Mouse (Mus musculus) ES-E14 (cell line): Measurements from ENCODE around the gene C1ra. TPM values are rescaled to one million over a fixed set of nuclear protein-coding genes. Genes with fewer than 3 reads are reported as not detected.
"Not testable (repeated sequence)": the region's sequence is repeated elsewhere in the genome, so short reads cannot be mapped to it uniquely, and the experiment has no call there.

Source experiments
- DNase-seq: peaks from one replicate; pipeline ENCODE4 v3.0.0-alpha.2; 2013; ENCODE audit warnings: low read depth, low spot score
- H3K27ac ChIP-seq: 2 replicates; pipeline ENCODE4 v1.5.1; 2012; ENCODE audit warnings: low read depth, mild to moderate bottlenecking, low read length, moderate library complexity, mixed read lengths; ENCODE audit not compliant: poor library complexity, insufficient read depth, severe bottlenecking
- H3K36me3 ChIP-seq: 2 replicates; pipeline ENCODE4 v1.6.1; 2012; ENCODE audit warnings: mild to moderate bottlenecking, low read length, moderate library complexity, mixed read lengths; ENCODE audit not compliant: control insufficient read depth, poor library complexity, insufficient read depth, severe bottlenecking
- H3K4me1 ChIP-seq, 2 experiments: fragments of 150-350 bp in 1 of 2; sonication (generic) in 1 of 2; 2 replicates each; pipeline ENCODE4 v1.6.1; 2012; ENCODE audit warnings: low read length in 2 of 2, mild to moderate bottlenecking in 1 of 2, mixed read lengths in 1 of 2; ENCODE audit not compliant: control insufficient read depth in 2 of 2, insufficient read depth in 2 of 2, poor library complexity in 1 of 2
- H3K4me3 ChIP-seq, 2 experiments: fragments of 150-350 bp in 1 of 2; sonication (generic) in 1 of 2; 2 replicates each; pipeline ENCODE4 v1.5.1; 2012; ENCODE audit warnings: low read length in 2 of 2, low read depth in 1 of 2, mild to moderate bottlenecking in 1 of 2, mixed read lengths in 1 of 2; ENCODE audit not compliant: insufficient read depth in 1 of 2, poor library complexity in 1 of 2, severe bottlenecking in 1 of 2
- H3K9ac ChIP-seq: 2 replicates; pipeline ENCODE4 v1.6.1; 2012; ENCODE audit warnings: low read depth, mild to moderate bottlenecking, low read length, mixed read lengths; ENCODE audit not compliant: poor library complexity, insufficient read depth, severe bottlenecking
- H3K9me3 ChIP-seq: fragments of 150-350 bp; sonication (generic); 2 replicates; pipeline ENCODE4 v1.6.1; 2012; ENCODE audit warnings: low read depth, mild to moderate bottlenecking, low read length; ENCODE audit not compliant: control insufficient read depth, insufficient read depth
- CHD2 ChIP-seq: IDR thresholded peaks from 2 replicates; pipeline ENCODE4 v1.6.1; 2014; ENCODE audit warnings: mild to moderate bottlenecking, low read depth, low read length, inconsistent platforms
- HCFC1 ChIP-seq: IDR thresholded peaks from 2 replicates; pipeline ENCODE4 v1.6.1; 2012; ENCODE audit warnings: low read length, inconsistent platforms, borderline replicate concordance; ENCODE audit not compliant: insufficient read depth
- MAFK ChIP-seq: IDR thresholded peaks from 2 replicates; pipeline ENCODE4 v1.6.1; 2014; ENCODE audit warnings: mild to moderate bottlenecking, low read depth, low read length, inconsistent platforms; ENCODE audit not compliant: insufficient read depth
- ZC3H11A ChIP-seq: IDR thresholded peaks from 2 replicates; pipeline ENCODE4 v1.6.1; 2012; ENCODE audit warnings: low read depth, mild to moderate bottlenecking, inconsistent platforms, low read length, borderline replicate concordance
- ZNF384 ChIP-seq: IDR thresholded peaks from 2 replicates; pipeline ENCODE4 v1.6.1; 2012; ENCODE audit warnings: low read depth, low read length, inconsistent platforms
- in situ Hi-C, 2 experiments: fragments of 600-800 bp; cut with MboI; formaldehyde crosslinking; loops; one replicate each; pipeline ENCODE4 v1.15.1; 2025; ENCODE audit warnings: low sequenced_read_pairs in 2 of 2, inconsistent platforms in 1 of 2; ENCODE audit not compliant: unreplicated experiment in 2 of 2
- total RNA-seq: library from RNA; depleted of rRNA; stranded (reverse); fragments of 300-350 nt; gene quantifications from 2 replicates; pipeline ENCODE4 v1.2.3, GENCODE M21; 2012

The C1ra gene
- total RNA-seq, 1 experiment = 0.31 TPM

DNA sequence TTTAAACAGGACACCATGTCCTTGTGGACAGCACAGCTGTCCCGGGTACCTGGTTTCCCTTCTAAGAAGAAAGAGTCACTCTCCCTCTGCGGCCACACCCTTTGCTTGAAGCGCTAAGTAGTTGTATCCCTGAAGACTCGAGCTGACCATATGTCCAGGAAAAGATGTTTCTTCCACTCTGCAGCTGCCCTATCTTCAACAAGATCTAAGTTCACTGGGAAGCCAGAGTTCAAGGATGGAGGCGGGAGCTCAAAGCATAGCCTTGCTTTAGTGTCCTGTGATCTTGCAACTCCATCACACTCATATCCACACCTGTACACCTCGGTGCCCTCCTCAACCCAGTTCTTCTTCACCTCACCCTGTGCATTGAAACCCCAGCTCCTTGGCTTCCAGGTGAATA is 269 bp upstream of the C1ra start:
- DNase-seq = no peak
- in situ Hi-C loops = no loop called here
- no peak overlapping the region for H3K4me3 ChIP-seq
- no peak overlapping the region for H3K9ac ChIP-seq
- no peaks in the 10 kb centered on the region for H3K36me3 ChIP-seq
- peaks cover 0 to 7% of the 10 kb centered on the region in 2 experiments; a peak in 1 of 4 replicates for H3K4me1 ChIP-seq
- TF ChIP-seq ZC3H11A = no peak
- no peaks in the 10 kb centered on the region for H3K9me3 ChIP-seq
- no peak overlapping the region for H3K27ac ChIP-seq

DNA sequence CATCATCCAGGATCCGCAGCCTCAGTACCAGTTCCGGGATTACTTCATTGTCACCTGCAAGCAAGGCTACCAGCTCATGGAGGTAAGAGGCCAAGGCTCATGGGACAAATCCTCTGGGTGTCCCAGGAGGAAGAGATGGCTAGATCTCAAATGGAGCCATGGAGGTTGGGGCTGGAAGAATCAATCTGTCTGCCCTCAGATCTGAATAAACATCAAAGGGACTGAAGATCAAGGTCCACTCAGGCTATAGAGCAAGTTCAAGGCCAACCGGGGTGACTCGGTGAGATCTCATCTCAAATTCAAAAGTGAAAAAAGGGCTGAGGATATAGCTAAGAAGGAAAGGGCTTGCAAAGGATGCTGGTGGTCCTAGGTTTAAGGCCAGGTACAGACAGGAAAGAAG is 5.5 kb downstream of the C1ra start:
- in situ Hi-C loops, H3K9me3 ChIP-seq, H3K4me1 ChIP-seq, H3K9ac ChIP-seq, H3K36me3 ChIP-seq, H3K4me3 ChIP-seq, H3K27ac ChIP-seq, DNase-seq: not testable (repeated sequence)

DNA sequence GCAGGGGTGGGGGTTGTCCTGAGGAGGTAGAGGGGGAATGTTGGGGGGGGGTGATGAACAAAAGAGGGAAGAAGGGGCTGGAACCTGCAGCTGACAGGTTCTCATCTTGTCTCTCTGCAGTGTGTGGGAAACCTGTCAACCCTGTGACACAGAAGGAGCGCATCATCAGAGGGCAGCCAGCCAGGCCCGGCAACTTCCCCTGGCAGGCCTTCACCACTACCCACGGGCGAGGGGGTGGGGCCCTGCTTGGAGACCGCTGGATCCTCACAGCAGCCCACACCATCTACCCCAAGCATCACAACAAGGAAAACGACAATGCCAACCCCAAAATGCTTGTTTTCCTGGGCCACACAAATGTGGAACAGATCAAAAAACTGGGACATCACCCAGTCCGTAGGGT is 9.9 kb downstream of the C1ra start:
- H3K9ac ChIP-seq, H3K4me3 ChIP-seq, H3K27ac ChIP-seq, in situ Hi-C loops, DNase-seq, H3K9me3 ChIP-seq, H3K4me1 ChIP-seq, H3K36me3 ChIP-seq: not testable (repeated sequence)

DNA sequence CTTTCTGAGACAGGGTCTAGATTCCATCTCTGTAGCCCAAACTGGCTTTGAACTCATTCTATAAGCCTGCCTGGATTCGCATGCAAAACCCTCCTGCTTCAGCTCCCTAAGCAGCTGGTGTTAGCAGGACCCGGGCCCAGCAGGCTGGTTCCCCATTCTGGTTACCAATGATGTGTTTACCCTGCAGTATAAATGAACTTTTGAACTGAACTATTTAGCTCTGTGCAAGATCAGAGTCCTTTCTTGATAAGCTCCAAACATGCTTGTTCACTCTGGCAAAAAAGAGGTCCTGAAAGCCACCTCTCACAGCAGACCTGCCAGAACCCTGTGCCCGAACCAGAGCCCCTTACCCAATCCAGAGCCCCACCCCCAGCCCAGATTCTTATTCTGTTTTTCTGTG is 15.7 kb downstream of the C1ra start:
- Histone ChIP-seq H3K4me1 (no peaks in the 10 kb centered on the region), H3K9me3 (no peaks in the 10 kb centered on the region), H3K4me3 (no peak overlapping the region), H3K36me3 (no peaks in the 10 kb centered on the region), H3K9ac (no peak overlapping the region), H3K27ac (no peak overlapping the region)
- TF ChIP-seq HCFC1 (no peak), MAFK (no peak), ZNF384 (no peak), CHD2 (no peak), ZC3H11A (no peak)
- DNase-seq = no peak
- in situ Hi-C loops = no loop called here

- TF ChIP-seq ZC3H11A = no peak
- TF ChIP-seq CHD2 = no peak
- TF ChIP-seq ZNF384 = no peak
- TF ChIP-seq MAFK = no peak
- no peak for TF ChIP-seq HCFC1
Measured at GRCm38 (mm10) chr6:124531077-124531476, 18.9 kb downstream of the C1ra start.

DNA sequence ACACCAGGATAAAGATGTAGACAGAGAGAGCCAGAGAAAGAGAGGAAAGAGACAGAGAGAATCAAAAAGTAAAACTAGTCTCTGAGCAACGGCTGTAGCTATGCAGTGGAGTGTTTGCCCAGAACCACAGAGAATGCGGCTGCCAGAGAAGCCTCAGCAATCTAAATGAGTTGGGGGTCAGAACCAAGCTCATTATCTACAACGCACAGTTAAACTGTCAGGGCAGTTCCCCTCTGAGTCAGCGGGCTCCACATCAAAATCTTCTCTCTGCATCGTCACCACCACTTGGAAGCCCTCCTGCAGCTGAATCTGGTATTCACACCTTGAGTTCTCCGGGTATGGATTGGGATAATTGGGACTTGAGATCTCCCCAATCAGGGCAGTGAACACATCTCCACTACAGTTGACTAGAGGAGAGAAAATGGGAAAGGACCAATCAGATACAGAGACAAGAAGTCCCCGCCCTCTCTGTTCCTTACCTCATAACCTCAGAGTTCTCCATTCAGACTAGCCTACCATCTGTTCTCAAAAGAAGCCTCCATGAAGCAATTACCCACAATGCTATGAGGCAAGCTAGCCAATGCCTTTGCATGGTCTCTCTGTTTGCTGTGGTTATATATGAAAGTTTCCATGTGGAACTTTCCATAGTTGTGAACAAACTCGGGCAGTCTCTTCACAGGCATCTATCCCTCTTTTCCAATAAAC is 24.1 kb downstream of the C1ra start:
- DNase-seq, H3K36me3 ChIP-seq, H3K27ac ChIP-seq, in situ Hi-C loops, H3K9me3 ChIP-seq, H3K9ac ChIP-seq, H3K4me3 ChIP-seq, H3K4me1 ChIP-seq: not testable (repeated sequence)

More at GRCm38 (mm10) chr6:124531077-124531476, 18.9 kb downstream of the C1ra start:
- no peaks in the 10 kb centered on the region for H3K4me1 ChIP-seq
- no peak overlapping the region for H3K9ac ChIP-seq
- no peak for DNase-seq
- no peak overlapping the region for H3K27ac ChIP-seq
- H3K9me3 ChIP-seq = no peaks in the 10 kb centered on the region
- in situ Hi-C loops = no loop called here
- no peaks in the 10 kb centered on the region for H3K36me3 ChIP-seq
- H3K4me3 ChIP-seq = no peak overlapping the region

DNA sequence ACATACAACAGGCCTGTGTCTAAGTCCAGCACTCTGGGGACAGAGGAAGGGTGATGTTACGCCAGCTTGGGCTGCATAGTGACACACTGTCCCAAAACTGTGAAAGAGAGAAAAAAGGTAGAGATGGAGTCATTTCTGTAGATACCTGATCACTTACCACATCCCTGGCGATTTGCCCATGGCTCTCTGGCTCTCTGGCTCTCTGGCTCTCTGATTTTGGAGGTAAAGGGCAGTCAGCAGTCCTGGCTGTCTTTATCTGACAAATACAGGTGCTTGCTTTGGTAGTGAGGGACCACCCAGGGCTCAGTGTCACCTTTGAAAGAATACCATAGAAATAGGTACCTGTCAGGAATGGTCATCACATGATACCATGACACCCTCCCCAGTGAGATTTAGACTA is 29.0 kb downstream of the C1ra start:
- H3K36me3 ChIP-seq, H3K9me3 ChIP-seq, in situ Hi-C loops, DNase-seq, H3K27ac ChIP-seq, H3K4me1 ChIP-seq, H3K4me3 ChIP-seq, H3K9ac ChIP-seq: not testable (repeated sequence)
